Mouse (Mus musculus): ENCODE results near the gene Usp5.

DNA sequence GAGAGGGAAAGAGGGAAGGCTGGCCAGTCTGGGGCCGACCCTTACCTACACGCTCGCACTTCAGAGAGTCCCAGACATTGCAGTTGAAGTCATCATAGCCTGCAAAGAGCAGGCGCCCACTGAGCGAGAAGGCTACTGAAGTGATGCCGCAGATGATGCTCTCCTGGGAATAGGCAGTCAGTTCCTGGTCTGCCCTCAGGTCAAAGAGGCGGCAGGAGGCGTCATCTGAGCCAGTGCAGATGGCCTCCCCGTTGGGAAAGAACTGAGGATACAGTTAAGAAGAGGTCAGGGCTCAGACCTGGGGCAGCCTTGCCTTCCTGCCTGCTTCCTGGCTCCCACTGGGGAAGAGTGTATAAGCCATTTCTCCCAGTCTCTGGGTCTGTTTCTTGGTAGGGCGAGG, 6.2 kb upstream of the Usp5 start:
- TF ChIP-seq CTCF (IDR thresholded peaks at IDR 0.05; ENCODE audit: borderline replicate concordance, extremely low read depth, insufficient read depth, insufficient read length) (no peak), POLR2A (IDR thresholded peaks at IDR 0.05; ENCODE audit: borderline replicate concordance, extremely low read depth, insufficient read depth, insufficient read length, poor library complexity, severe bottlenecking) (no peak)

Measured in brain, embryonic 14.5 days (tissue).